Mouse (Mus musculus) erythroblast, embryonic 14.5 days (primary cell): ENCODE data around the gene Msln.

Experiments
- GATA1 ChIP-seq: IDR thresholded peaks from 2 replicates; pipeline ENCODE4 v1.6.1; 2012; ENCODE audit warnings: low read length, inconsistent platforms, mixed read lengths
- TAL1 ChIP-seq: IDR thresholded peaks from 3 replicates; pipeline ENCODE4 v1.6.1; 2012; ENCODE audit warnings: low read length, inconsistent platforms, mixed read lengths

- TF ChIP-seq TAL1 = no peak
- TF ChIP-seq GATA1 = no peak
Measured at GRCm38 (mm10) chr17:25735745-25736144, 18.4 kb downstream of the Msln start, which contains the start of gene Mslnl.
